Mouse (Mus musculus) cerebellum, adult 18-20 months (tissue): Measurements from ENCODE around the gene Gnmt.

ENCODE experiments used
- DNase-seq, 2 experiments: peaks; one replicate each; pipeline ENCODE4 v3.0.0; 2021

The Gnmt gene

DNA sequence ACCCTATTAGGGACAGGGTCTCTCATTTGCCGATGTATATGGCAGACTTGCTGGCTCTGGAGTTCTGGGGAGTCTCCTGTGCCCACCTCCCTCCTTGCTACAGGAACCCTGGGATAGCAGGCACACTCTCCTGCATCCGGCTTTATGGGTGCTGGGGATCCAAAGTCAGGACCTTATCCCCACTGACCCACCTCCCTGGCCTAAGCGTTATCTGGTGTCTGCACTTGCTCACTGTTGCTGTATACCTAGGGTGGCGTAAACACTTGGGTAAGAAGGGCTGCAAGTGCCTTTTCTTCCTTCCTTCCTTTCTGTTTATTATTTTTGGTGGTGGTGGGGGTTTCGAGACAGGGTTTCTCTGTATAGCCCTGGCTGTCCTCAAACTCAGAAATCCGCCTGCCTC lies 12.3 kb upstream of the Gnmt start:
- no peak for DNase-seq

DNA sequence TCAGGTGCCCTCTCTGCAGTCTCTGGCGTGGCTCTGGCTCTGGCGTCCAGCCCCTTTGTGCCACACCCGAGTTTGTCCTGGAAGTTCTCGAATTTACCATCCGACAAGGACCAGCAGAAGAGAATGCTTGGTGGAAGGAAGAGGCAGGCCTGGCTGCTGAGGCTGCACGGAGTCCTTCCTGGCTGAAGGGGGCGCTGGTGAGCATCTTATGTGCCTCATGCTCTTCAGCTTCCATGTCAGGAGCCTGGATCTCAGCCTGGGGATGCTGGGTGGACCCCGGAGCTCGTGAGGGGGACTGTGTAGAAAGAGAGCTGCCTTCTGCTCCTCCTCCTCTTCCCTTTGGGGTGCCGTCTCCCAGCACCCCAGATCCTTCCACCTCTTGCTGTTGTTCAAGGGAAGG lies 7.2 kb upstream of the Gnmt start:
- peak in 1 of 2 experiments; percentile 36 for DNase-seq

DNA sequence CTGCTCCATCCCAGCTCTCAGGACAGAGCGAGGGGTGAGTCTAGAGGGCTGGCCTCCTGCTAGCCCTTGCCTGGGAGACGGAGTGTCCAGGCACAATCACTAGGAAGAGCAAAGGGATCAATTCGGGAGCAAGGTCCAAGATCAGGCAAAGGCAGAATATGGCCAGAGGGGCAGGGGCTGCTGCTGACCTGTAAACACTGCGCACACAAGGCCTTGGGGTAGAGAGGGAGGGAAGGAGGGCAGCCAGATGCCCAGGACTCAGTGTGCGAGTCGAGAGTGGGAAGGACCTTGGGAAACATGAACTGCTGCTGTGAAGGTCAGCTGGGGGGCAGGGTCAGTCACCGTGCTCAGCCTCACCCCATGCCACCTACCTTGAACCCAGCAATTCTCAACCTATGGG lies 6.3 kb upstream of the Gnmt start:
- DNase-seq: no peak

DNA sequence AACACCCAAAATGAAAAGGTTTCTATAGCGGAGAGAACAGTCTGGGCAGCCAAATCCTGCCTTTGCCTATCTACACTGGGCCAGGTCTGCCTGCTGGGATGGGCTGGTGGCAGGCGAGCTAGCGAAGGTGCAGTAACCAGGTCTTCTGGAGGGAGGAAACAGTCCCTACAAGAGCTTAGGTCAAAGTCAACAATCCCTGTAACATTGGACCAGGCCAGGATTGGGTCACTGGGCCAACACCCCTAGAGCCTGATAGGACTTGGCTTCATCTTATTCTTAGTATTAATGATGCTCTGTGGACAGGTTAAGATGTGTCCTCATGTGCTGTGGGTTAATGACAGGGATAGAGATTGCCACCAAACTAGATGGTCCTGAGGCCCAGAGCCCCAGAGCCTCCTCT lies 5.1 kb upstream of the Gnmt start:
- no peak for DNase-seq

DNA sequence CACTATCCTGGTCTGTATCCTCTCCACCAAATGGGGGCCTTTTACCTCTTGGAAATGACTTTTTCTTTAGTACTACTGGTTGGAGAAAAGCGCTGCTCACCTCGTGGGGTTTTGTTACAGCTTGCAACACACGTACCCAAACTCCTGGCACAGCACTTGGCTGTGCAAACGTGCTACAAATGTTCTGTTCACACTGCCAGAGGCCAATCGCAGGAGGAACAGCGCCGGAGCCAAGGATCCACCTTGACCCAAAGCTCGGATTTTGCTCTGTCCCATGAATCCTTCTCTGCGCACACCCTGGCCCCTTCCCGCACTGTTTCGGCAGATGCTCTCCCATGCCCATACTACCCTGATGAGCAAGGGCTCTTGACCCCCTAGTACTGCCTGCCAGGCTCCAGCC lies 472 bp downstream of the Gnmt start:
- peak in 1 of 2 experiments; percentile 13 for DNase-seq

DNA sequence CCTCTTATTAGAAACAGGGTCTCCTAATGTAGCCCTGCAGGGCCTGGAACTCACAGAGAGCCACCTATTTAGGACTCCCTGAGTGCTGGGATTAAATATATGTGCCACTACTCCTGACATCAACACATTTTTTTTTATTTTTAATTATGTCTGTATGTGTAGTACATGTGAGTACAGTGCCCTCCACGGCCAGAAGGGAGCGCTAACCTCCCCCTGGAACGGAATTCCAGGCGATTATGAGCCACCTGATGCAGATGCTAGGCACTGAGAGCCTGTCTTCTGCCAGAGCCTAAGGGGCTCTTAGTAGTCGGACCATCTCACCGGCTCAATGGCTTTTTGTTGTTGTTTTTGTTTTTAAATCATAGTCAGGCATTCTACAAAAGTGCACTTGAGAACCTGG lies 947 bp downstream of the Gnmt start:
- peak; percentile 38 to 48 for DNase-seq

DNA sequence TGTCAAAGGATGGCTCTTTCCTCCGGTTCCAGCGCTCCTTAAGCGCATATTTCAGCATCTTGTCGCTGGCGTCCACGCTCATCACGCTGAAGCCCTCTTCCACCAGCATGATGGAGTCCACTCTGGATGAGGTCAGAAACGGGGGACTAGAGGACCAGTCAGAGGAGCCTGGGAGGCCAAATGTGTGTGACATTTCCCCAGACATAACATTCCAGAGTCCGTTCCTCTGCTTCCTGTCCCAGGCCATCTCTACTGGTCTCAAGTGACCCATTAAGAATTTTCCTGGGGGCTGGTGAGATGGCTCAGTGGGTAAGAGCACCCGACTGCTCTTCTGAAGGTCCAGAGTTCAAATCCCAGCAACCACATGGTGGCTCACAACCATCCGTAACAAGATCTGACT lies 1.7 kb downstream of the Gnmt start:
- DNase-seq: no peak

DNA sequence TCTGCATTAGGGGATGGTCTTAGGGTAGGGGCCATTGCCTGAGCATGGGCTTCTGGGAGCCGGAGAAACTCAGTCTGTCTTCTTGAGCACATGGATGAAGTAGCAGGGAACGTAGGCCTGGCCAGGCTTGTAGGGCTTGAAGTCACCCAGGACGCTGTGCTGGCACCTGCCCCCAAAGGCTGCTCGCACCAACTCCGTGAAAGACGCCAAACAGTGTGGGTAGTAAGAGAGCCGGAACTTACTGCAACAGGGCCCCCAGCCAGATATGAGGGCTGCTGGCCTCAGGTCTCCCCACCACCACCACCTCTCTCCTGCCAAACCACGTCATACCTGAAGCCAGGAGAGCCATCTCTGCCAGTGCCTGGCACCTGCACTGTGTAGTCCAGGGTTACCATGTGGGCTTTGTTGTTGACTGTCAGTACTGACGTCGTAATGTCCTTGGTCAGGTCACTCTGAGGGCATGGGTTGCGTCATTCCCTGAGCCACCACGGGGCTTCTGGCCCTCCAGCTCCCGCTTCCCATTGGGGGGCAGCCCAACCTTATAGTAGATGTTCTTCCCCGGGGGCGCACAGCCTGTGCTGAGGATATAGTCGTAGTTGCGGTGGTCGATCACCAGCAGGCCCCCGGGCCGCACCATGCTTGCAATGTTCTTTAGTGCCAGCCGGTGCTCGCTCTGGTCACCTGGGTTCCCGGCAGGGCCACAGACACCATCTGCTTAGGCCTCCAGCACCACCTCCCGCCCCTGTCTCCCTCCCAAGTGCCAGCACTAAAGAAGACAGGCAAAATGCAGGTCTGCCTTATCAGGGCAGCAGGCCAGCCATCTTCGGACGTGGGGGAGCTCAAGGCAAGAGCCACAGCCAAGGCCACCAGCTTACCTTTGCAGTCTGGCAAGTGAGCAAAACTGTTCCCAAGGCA lies 3.0 kb downstream of the Gnmt start:
- DNase-seq: peak; percentile 79 to 86

DNA sequence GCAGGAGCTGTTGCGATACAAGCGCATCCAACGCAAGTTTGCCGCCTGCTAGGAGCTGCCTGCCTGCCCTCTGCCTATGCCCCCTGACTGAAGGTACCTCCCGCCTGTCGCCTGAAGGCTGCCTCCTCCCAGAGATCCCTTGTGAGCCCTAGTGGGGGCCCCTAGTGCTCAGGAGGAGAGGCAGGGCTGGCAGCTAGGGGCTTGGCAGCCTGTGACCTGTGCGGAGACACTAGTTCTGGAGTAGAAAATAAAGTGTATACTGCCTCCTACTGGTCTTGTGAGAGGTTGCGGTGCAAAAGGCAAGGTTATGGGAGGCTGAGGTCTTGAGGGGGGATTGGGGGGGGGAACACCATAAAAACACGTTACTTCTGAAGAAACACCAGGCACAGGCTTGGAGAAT lies 3.7 kb downstream of the Gnmt start:
- DNase-seq: peak in 1 of 2 experiments; percentile 42

DNA sequence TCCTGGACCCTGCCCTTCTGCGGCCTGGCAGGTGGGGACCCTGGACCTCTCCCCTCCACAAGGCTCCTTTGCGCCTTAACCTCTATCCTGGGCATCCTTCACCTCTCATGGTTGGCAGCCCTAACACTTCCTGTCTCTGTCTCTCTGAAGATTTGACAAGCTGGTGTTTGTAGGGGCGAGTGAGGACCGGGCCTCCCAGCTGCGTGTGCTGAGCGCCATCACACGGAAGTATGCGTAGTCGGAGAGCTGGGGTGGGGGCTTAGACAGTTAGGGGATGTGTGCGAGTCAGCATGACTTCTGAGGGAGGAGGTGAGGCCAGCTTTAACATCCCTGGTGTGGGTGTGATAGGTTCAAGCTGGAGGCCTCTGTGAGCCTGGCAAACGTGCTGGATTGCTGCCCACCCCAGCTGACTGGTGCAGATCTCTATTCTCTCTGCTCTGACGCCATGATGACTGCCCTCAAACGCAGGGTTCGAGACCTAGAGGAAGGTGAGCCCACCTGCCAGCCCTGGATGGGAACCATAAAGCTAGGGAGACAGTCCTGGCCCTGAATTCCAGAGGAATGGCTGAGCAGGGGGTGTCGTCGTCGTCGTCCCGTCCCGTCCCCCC lies 4.4 kb downstream of the Gnmt start:
- no peak for DNase-seq

DNA sequence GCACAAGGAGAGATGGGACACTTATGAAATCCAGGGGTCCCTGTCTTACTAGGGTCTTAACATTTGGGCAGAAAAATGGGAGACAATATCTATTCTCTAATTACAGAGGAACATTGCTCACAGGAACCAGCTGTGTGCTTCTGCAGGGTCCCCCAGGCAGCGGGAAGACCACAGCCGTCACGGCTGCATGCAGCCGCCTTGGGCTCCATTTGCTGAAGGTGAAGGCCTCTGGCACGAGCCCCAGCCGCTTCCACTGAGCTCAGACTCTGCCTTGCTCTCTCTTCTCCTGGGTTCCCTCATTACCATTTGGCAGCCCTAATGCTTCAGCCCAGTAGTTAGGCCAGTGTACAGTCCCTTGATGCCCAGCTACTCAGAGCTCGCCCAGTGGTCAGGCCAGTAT lies 7.9 kb downstream of the Gnmt start:
- DNase-seq: no peak

DNA sequence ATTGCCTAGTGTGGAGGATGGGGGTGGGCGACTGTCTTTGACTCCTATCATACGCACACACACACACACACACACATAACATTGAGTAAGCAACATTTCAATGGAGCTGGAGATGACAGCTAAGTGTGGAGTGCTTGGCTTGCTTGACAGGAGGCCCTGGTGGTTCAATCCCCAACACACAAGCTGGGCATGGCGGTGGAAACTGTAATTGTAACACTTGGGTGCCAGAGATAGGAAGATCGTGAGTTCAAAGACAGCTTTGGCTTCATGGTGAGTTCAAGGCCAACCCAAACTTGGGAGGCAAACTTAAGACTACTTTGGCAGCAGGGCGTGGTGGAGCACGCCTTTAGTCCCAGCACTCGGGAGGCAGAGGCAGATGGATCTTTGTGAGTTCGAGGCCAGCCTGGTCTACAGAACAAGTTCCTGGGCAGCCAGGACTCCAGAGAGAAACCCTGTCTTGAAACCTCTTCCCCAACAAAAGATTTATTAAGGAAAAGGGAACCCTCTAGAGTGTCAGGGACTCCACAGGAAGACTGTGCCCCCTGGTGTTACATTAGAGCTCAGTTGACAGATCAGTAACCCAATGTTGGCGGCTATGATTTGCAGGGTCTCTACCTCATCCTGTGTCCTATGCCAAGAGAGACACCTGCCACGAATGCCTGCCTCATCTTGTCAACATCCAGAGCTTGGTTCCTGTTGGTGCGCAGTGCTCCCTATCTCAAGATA lies 14.0 kb downstream of the Gnmt start:
- DNase-seq: peak in 1 of 2 experiments; percentile 39

DNA sequence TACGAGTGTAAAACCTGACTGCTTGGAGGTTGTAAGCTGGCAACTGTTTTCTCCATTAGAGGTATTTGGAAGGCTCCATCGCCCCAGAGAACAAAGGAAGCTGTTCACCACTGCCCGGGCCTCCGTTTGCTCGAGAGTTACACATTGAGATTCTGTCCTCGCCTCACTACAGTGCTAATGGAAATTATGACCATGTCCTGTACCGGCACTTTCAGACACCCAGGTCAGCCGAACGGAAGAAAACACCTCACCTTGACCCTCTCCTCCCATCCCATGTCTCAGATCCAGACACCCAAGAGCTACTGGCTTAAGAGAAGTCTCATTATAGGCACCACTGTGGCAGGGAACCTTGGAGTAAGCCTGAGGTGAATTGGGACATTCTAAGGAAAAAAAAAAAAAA lies 15.1 kb downstream of the Gnmt start:
- no peak for DNase-seq

DNA sequence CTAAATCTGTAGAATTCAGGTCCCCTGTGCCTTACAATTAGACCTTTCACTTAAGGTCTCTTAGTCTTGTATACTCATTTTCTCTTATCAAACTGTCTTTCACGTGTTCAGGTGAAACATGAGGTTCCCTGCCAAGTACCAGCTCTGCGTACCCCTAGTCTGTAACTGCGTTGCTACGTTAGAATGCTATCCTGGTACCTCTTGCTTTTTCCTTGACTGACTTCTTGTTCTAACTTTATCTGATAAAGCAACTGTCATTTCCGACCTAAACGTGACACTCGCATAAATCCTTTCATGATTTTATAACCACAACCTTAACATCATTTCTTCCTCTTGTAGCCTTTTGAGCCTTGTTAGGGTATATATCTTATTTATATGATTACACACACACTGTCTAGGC lies 16.5 kb downstream of the Gnmt start:
- no peak for DNase-seq

DNA sequence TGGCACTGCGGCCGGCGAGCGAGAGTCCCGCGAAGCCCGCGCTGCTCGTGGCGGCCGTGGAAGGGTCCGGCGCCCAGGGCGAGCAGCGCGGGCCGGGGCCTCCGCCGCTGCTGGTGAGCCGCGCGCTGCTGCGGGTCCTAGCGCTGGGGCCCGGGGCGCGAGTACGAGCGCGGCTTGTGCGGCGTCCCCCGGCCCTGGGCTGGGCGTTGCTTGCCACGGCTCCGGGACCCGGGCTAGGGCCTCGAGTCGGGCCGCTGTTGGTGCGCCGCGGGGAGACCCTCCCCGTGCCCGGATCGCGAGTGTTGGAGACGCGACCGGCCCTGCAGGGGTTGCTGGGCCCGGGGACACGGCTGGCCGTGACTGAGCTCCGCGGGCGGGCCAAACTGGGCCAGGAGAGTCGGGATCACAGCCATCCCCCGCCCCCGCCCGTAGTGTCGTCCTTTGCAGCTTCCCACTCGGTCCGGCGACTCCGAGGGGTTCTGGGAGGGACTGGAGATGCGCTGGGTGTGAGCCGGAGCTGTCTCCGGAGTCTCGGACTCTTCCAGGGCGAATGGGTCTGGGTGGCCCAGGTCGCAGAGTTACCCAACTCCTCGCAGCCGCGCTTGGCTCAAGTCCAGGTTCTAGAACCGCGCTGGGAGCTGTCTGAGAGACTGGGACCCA lies 17.2 kb downstream of the Gnmt start:
- DNase-seq: peak in 1 of 2 experiments; percentile 53

DNA sequence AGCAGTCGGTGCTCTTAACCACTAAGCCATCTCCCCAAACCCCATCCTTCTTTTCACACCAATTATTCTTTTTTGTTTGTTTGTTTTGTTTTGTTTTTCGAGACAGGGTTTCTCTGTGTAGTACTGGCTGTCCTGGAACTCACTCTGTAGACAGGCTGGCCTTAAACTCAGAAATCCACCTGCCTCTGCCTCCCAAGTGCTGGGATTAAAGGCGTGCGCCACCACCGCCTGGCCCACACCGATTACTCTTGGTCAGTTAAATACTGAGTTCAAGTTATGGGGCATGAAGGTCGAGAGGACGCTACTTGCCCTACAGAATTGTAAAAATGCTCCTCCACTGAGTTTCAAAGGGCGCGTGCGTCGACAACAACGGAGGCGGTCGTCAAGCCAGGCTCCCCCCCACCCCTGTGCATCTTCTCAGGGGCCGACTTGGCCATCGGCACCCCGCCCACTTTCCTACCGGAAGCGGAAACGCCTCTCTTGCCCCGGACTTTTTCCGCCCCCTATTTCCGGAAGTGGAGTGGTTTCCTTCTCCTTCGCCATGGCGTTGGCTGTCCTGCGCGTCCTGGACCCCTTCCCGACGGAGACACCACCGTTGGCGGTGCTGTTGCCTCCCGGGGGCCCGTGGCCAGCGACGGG lies 17.9 kb downstream of the Gnmt start, which contains the start of gene Pex6:
TSS of gene Pex6 (plus strand) at position 505 of the 639 bp plus-strand sequence.
- peak; percentile 93 to 95 for DNase-seq

DNA sequence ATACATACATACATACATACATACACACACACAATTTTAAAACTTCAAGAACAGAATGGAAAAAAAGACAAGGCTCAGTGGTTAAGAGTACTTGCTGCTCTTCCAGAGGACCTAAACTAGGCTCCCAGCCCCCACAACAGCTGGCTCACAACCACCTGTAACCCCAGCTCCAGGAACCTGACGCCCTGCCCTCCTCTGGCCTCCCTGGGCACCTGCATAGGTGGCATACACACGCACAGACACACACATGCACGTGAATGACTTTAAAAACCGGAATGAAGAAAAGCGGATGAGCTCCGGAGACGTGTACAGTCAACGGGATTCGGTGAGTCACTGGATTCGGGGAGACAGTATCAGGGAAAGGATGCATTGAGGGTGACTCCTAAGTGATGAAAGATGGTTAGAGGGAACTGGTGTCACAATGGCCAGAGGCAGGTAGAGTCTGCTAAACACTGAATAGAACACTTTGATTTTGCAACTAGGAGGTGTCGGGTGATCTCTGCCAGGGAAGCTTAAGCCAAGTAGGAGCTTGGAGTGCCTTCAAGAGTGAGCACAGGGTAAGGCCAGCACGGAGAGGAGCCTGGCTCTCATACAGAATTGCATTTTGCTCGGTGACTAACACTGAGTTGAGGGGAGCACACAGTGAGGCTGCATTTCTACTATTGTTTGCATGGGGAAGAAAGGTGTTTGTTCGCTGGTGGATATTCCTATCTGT lies 22.4 kb downstream of the Gnmt start:
- DNase-seq: no peak

DNA sequence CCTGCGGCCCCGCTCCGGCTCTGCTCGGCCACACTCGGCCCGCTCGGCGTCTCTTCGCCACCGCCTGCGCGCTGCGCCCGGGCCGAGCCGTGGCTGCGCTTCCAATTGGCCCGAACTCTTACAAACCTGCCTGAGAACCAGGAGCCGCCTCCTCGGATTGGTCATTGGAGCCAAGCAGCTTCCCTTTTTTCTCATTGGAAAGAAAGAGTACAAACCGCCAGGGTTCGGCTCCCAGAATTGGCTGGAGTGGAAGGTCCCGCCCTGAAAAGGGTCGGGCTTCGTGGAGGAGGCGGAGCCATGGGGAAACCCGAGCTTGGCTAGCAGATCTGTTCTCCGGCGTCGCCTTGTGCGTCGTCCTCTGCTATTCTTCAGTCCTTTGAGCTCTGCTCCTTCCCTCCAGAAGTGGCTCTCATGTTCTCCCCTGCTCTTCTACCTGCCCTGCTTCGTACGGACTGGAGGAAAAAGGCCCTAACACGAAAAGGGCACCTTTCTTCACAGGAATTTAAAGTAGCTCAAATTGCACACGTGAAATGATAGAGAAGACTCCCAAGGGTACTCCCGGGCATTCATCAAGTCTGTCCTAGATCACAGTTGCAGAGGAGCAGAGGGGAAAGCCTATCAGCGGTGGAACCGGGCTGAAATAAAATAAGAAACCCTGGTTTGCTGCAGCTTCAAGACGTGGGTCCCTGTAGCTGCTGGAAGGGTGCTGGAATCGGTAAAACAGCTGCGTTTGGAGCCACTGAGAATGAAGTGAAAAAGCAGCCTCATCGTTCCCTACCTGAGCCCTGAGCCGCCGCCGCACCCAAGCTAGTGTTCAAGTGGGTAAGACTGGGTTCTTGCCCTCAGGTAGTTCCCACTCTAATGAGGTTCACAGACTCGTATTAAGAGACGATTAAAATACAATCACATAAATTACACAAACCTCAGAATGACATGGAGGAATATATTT lies 23.8 kb downstream of the Gnmt start, which contains the start of gene Ppp2r5d:
TSS of gene Ppp2r5d (minus strand) at position 225 of the 949 bp plus-strand sequence.
- peak; percentile 93 to 98 for DNase-seq

DNA sequence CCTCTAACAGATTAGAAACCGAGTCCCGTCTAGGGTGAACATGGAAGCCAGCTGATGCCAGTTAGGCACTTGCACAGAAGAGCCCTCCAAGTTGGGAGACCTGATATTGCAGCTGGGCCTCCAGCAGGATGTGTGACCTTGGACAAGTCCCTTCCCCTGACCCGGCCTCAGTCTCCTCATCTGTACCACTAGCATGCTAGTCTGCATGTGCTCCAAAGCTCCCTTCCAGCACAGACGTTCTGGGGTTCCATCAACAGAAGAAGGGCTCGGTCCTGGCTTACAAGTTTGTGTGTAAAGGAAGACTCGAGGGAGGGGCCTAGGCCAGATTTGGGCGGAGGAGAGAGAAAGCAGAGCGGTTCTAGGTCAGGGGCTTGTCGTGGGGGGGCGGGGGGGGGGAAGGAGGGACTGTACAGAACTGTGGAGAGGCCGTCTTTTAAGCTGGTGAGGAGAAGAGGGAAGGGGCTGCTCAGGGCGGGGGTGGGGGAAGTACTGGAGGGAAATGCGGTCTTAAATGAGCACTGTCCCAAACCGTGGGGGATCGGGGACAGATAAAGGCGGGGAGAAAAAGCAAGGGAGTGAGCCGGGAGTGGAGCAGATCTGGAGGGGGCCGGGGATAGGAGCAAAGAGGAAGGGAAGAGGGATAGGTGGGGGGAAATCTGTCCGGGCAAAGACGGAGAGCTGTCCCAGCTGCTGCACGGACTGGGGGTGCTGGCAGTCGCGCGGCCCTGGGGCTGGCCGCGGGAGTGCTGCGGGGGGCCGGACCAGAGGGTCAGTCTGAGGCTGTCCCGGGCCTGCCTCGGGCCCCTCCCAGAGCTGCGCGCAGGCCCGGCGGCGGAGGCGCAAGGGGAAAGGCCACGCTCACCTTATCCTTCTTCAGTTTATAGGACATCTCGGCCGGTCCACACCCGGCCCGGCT lies 24.7 kb downstream of the Gnmt start:
- peak in 1 of 2 experiments; percentile 41 for DNase-seq
